Mouse (Mus musculus) monocyte, adult 2 months (primary cell): ENCODE measurements around the gene Taz.

ENCODE experiments used
- DNase-seq, 2 experiments: peaks; one replicate each; pipeline ENCODE4 v3.0.0; 2022; ENCODE audit warnings: low spot score in 2 of 2, low read depth in 1 of 2

The Taz gene

GRCm38 (mm10) chrX:74277916-74278315 is 3.8 kb upstream of the Taz start:
- DNase-seq: no peak

GRCm38 (mm10) chrX:74281041-74281731 is 526 bp upstream of the Taz start:
- DNase-seq: no peak

GRCm38 (mm10) chrX:74282395-74283091 is 831 bp downstream of the Taz start:
- peak in 1 of 2 experiments; percentile 71 for DNase-seq

- DNase-seq: no peak
Measured at GRCm38 (mm10) chrX:74283092-74283437, 1.4 kb downstream of the Taz start.

GRCm38 (mm10) chrX:74293431-74293830 is 11.7 kb downstream of the Taz start:
- no peak for DNase-seq

GRCm38 (mm10) chrX:74296538-74297448 is 15.1 kb downstream of the Taz start, which contains the start of gene Atp6ap1:
Gene Atp6ap1, plus strand, starts transcription at chrX:74297097.
- DNase-seq: peak; percentile 85 to 86

- DNase-seq: no peak
Measured at GRCm38 (mm10) chrX:74298348-74298747, 16.6 kb downstream of the Taz start.

- DNase-seq: no peak
Measured at GRCm38 (mm10) chrX:74299721-74300120, 18.0 kb downstream of the Taz start.

GRCm38 (mm10) chrX:74304867-74305700 is 23.4 kb downstream of the Taz start, which contains the start of gene Gdi1:
Gene Gdi1, plus strand, starts transcription at chrX:74304998.
- DNase-seq: peak in 1 of 2 experiments; percentile 59

GRCm38 (mm10) chrX:74312540-74313464 is 31.1 kb downstream of the Taz start, which contains the start of gene Fam50a:
Gene Fam50a, plus strand, starts transcription at chrX:74313033.
- peak; percentile 64 to 82 for DNase-seq

GRCm38 (mm10) chrX:74328725-74329161 is 47.0 kb downstream of the Taz start, which contains the start of gene Plxna3:
Gene Plxna3, plus strand, starts transcription at chrX:74329066.
- peak in 1 of 2 experiments; percentile 40 for DNase-seq

- no peak for DNase-seq
Measured at GRCm38 (mm10) chrX:74329215-74329671, 47.5 kb downstream of the Taz start.

GRCm38 (mm10) chrX:74330166-74330930 is 48.6 kb downstream of the Taz start:
- DNase-seq: no peak
